In the genomic region with DNA sequence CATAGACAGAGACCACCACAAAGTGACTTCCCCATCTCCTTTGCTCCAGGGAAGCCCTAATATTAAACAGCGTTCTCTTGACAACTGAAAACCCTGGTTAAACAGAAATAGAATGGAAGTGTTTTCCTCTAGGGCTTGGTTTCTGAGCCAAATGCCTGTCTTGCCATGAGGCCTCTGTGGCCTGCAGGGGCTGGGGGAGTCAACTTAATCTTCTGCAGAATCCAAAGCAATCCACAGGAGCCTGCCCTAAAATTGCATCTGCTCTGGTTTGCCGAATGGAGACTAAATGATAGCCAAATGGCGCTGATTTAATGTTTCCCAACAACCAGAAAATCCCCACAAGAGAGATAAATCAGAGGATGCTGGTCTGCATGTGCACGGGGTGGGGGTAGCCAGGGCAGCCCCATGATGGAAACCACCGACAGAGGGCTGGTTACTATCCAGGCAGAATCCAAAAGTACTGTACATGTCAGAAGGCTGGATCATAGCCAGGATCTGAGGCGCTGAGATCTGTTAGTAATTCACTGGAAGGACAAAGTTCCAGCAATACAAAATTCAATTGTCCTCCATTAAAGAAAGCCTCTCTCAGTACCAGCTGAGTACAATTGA, we compare ENCODE assay signal across 10 mouse cellular contexts.
DNase-seq lines count a peak whose midpoint lies in the region; ATAC-seq and TF ChIP-seq lines count a peak whose summit lies in the region.
"Had no signal": no experiment of that assay in that cellular context is flagged by ENCODE, and none has a peak within 500 bp of the region (broad histone marks: within the 10 kb centered on the region; RNA-seq: fewer than 3 reads in every experiment).

No protein-coding gene starts in this region.

- DNase-seq in left cerebral cortex, postnatal 14 days (ENCODE audit: low spot score in 2 of 2) = peak; percentile 49 to 54
- DNase-seq in left cerebral cortex, adult 9 months (ENCODE audit: low spot score in 2 of 2) = no peak
- peak; percentile 79 for DNase-seq in adrenal gland, adult 2 months
- peak; percentile 65 for DNase-seq in forebrain, postnatal 0 days
- DNase-seq in kidney, adult 11 months = peak; percentile 15
- peak; percentile 76 for DNase-seq in midbrain, postnatal 0 days (ENCODE audit: low spot score)
- no peak for DNase-seq in thymus, postnatal 4 days
- DNase-seq in embryo, embryonic 10.5 days (ENCODE audit: low spot score) = no peak
- DNase-seq: liver, embryonic 13.5 days had no signal

- 0 out of 2 replicates have a peak, but pooled peaks cover 18% of the 10 kb centered on the region for H3K4me1 ChIP-seq in forebrain, postnatal 0 days (ENCODE audit: insufficient read depth)
- no peaks in the 10 kb centered on the region for H3K4me1 ChIP-seq in midbrain, postnatal 0 days (ENCODE audit: insufficient read depth, low read length)
- H3K4me1 ChIP-seq: liver, embryonic 13.5 days had no signal

- no peak; the same call in 1 of the 2 replicates for TF ChIP-seq CTCF in forebrain, postnatal 0 days (IDR thresholded peaks at IDR 0.05; ENCODE audit: low read depth)
- TF ChIP-seq CTCF in midbrain, postnatal 0 days (IDR thresholded peaks at IDR 0.05) = no peak; the same call in 1 of the 2 replicates

- H3K36me3 ChIP-seq in forebrain, postnatal 0 days (ENCODE audit: insufficient read depth) = peaks cover 13% of the 10 kb centered on the region
- H3K36me3 ChIP-seq in midbrain, postnatal 0 days (ENCODE audit: insufficient read depth, low read length) = 0 out of 2 replicates have a peak, but pooled peaks cover 11% of the 10 kb centered on the region
- H3K36me3 ChIP-seq: G1E; liver, embryonic 13.5 days had no signal

- no peak overlapping the region for H3K4me3 ChIP-seq in forebrain, postnatal 0 days (ENCODE audit: low read depth, low read length)
- H3K4me3 ChIP-seq in midbrain, postnatal 0 days (ENCODE audit: low read depth, low read length) = no peak overlapping the region
- H3K4me3 ChIP-seq: liver, embryonic 13.5 days had no signal

- H3K9me3 ChIP-seq in forebrain, postnatal 0 days (ENCODE audit: low read length) = no peaks in the 10 kb centered on the region
- no peaks in the 10 kb centered on the region for H3K9me3 ChIP-seq in midbrain, postnatal 0 days (ENCODE audit: low read length)
- H3K9me3 ChIP-seq: G1E; liver, embryonic 13.5 days had no signal

- H3K4me2 ChIP-seq in forebrain, postnatal 0 days (ENCODE audit: low read depth) = no peak overlapping the region
- H3K4me2 ChIP-seq in midbrain, postnatal 0 days (ENCODE audit: low read depth, low read length, poor library complexity, severe bottlenecking) = no peak overlapping the region
- H3K4me2 ChIP-seq: liver, embryonic 13.5 days had no signal

- peak overlapping the region; percentile 55 for H3K27ac ChIP-seq in forebrain, postnatal 0 days (ENCODE audit: low read depth, low read length)
- H3K27ac ChIP-seq in midbrain, postnatal 0 days (ENCODE audit: low read depth, low read length) = no peak overlapping the region
- H3K27ac ChIP-seq: liver, embryonic 13.5 days had no signal

- ATAC-seq in forebrain, postnatal 0 days = peak; percentile 25; the same call in 1 of the 2 replicates
- no peak for ATAC-seq in midbrain, postnatal 0 days (ENCODE audit: low FRiP score)

- intact Hi-C loops in left cerebral cortex, postnatal 14 days (cut with DNase I) = no loop called here

- H3K27me3 ChIP-seq in forebrain, postnatal 0 days (ENCODE audit: insufficient read depth, low read length) = no peaks in the 10 kb centered on the region
- H3K27me3 ChIP-seq in midbrain, postnatal 0 days (ENCODE audit: insufficient read depth, low read length) = no peaks in the 10 kb centered on the region
- H3K27me3 ChIP-seq: liver, embryonic 13.5 days had no signal

- WGBS in forebrain, postnatal 0 days = 21% methylated on average over 6 of the region's 6 CpGs
- 37% methylated on average over 6 of the region's 6 CpGs for WGBS in midbrain, postnatal 0 days

- no peak overlapping the region for H3K9ac ChIP-seq in forebrain, postnatal 0 days
- H3K9ac ChIP-seq in midbrain, postnatal 0 days (replicated peaks; ENCODE audit: low read length, poor library complexity, severe bottlenecking) = no peak overlapping the region
- H3K9ac ChIP-seq: liver, embryonic 13.5 days had no signal

Comparison
In these comparisons a context has a peak if more than half of its experiments do, and no peak if none do; other contexts are left out.
1. DNase-seq: peak in left cerebral cortex, postnatal 14 days (2 of 2), adrenal gland, adult 2 months (single experiment), forebrain, postnatal 0 days (single experiment), kidney, adult 11 months (single experiment) and midbrain, postnatal 0 days (single experiment); none in left cerebral cortex, adult 9 months (0 of 2), thymus, postnatal 4 days (single experiment) and embryo, embryonic 10.5 days (single experiment).